Mouse (Mus musculus): ENCODE measurements around the gene Catsper1.

- TF ChIP-seq CTCF (IDR thresholded peaks at IDR 0.05; ENCODE audit: control insufficient read depth, insufficient read depth, insufficient read length) (no peak), MYOD1 (IDR thresholded peaks at IDR 0.05; ENCODE audit: control insufficient read depth, insufficient read length, low read depth) (no peak), MAX (IDR thresholded peaks at IDR 0.05) (no peak), CEBPB (IDR thresholded peaks at IDR 0.05; ENCODE audit: low read depth) (no peak), MYOG (IDR thresholded peaks at IDR 0.05; ENCODE audit: control insufficient read depth, extremely low read depth, insufficient read length) (no peak), USF1 (IDR thresholded peaks at IDR 0.05; ENCODE audit: low read depth) (no peak), FOSL1 (IDR thresholded peaks at IDR 0.05; ENCODE audit: insufficient read depth, low read length, poor library complexity, severe bottlenecking) (no peak)
Measured at GRCm38 (mm10) chr19:5367455-5367854, 31.9 kb downstream of the Catsper1 start.

Measured in C2C12 (cell line).